Mouse (Mus musculus) liver, embryonic 14.5 days (tissue): ENCODE data around the gene 2310061I04Rik. TPM values are rescaled to one million over a fixed set of nuclear protein-coding genes. Genes with fewer than 3 reads are reported as not detected.

Experiments
- ATAC-seq: fragments of 200-750 bp; cut with Nextera tagmentation; 2 replicates; pipeline ENCODE4 v1.8.0; 2017; ENCODE audit warnings: moderate number of reproducible peaks, mild to moderate bottlenecking, moderate library complexity; ENCODE audit not compliant: insufficient read depth
- DNase-seq, 3 experiments: peaks; one replicate each; pipeline ENCODE4 v3.0.0-alpha.2; 2012 to 2013; ENCODE audit warnings: low read depth in 3 of 3, low spot score in 3 of 3
- H3K27ac ChIP-seq: fragments of 300-500 bp; sonication (generic); 2 replicates; pipeline ENCODE4 v1.5.1; 2014; ENCODE audit warnings: moderate library complexity, mild to moderate bottlenecking, control low read depth, inconsistent platforms
- H3K27me3 ChIP-seq: fragments of 300-500 bp; sonication (generic); 2 replicates; pipeline ENCODE4 v1.6.1; 2014; ENCODE audit warnings: mild to moderate bottlenecking, low read length, moderate library complexity; ENCODE audit not compliant: control insufficient read depth, insufficient read depth
- H3K36me3 ChIP-seq: fragments of 300-500 bp; sonication (generic); replicated peaks from 2 replicates; pipeline ENCODE4 v1.6.1; 2014; ENCODE audit warnings: low read depth; ENCODE audit not compliant: control insufficient read depth, insufficient read depth
- H3K4me1 ChIP-seq, 2 experiments: fragments of 200-500 bp in 1 of 2; fragments of 300-500 bp in 1 of 2; sonication (generic) in 1 of 2; replicated peaks; 2 replicates each; pipeline ENCODE4 v1.6.1; 2012 to 2014; ENCODE audit warnings: antibody characterized with exemption in 1 of 2, inconsistent platforms in 1 of 2, low read length in 1 of 2; ENCODE audit not compliant: control insufficient read depth in 2 of 2, insufficient read depth in 2 of 2
- H3K4me2 ChIP-seq: fragments of 300-500 bp; sonication (generic); 2 replicates; pipeline ENCODE4 v1.6.1; 2014; ENCODE audit warnings: low read depth, mild to moderate bottlenecking, control low read depth, moderate library complexity
- H3K4me3 ChIP-seq, 2 experiments: fragments of 200-500 bp in 1 of 2; fragments of 300-500 bp in 1 of 2; sonication (generic) in 1 of 2; 2 replicates each; pipeline ENCODE4 v1.5.1; 2012 to 2014; ENCODE audit warnings: low read depth in 2 of 2, low read length in 2 of 2, mild to moderate bottlenecking in 2 of 2, control low read depth in 1 of 2, inconsistent platforms in 1 of 2, moderate library complexity in 1 of 2; ENCODE audit not compliant: insufficient read depth in 1 of 2
- H3K9ac ChIP-seq: fragments of 300-500 bp; sonication (generic); replicated peaks from 2 replicates; pipeline ENCODE4 v1.6.1; 2014; ENCODE audit warnings: mild to moderate bottlenecking, control low read depth, moderate library complexity
- H3K9me3 ChIP-seq: fragments of 300-500 bp; sonication (generic); 2 replicates; pipeline ENCODE4 v1.6.1; 2016; ENCODE audit warnings: low read length, mixed read lengths; ENCODE audit not compliant: control insufficient read depth
- CTCF ChIP-seq: IDR thresholded peaks from 2 replicates; pipeline ENCODE4 v1.5.1; 2016; ENCODE audit warnings: antibody characterized with exemption, low read depth, control low read depth
- EP300 ChIP-seq: IDR thresholded peaks from 2 replicates; pipeline ENCODE4 v1.6.1; 2016; ENCODE audit warnings: antibody characterized with exemption, low read depth
- WGBS: fragments of 180-500 bp; shearing (Covaris S2); extraction: QIAGEN DNeasy Blood & Tissue Kit; methylation state at CpG from one replicate; pipeline ENCODE4 v1.1.7; 2014; ENCODE audit not compliant: insufficient replicate concordance; 5-methylcytosine and 5-hydroxymethylcytosine counted together
- polyA plus RNA-seq, 2 experiments: library from polyadenylated mRNA; depleted of rRNA in 1 of 2; stranded (reverse) in 1 of 2; unstranded in 1 of 2; fragments of >200 nt; fragmentation: Nextera tagmentation in 1 of 2; extraction: Ambion mirVana in 1 of 2; gene quantifications; 2 replicates each; pipeline versions ENCODE4 v1.2.1 to v1.2.3; 2012 to 2014

2310061I04Rik gene
- polyA plus RNA-seq, 2 experiments: 10.6 to 14.4 TPM

GRCm38 (mm10) chr17:35916297-35917142, 19.3 kb upstream of the 2310061I04Rik start, which contains the start of the genes Mrps18b and Ppp1r10:
Gene Mrps18b (minus strand): TSS chr17:35916389.
Gene Ppp1r10 (plus strand): TSS chr17:35916434.
- peak within 1 kb of the TSS; percentile 97 for H3K27ac ChIP-seq
- no peaks in the 10 kb centered on the region for H3K27me3 ChIP-seq
- H3K4me2 ChIP-seq: peak within 1 kb of the TSS; percentile 96
- H3K9me3 ChIP-seq: no peaks in the 10 kb centered on the region
- peak within 1 kb of the TSS; percentile 100 for H3K9ac ChIP-seq
- TF ChIP-seq EP300 (peak; percentile 62; the same call in 1 of the 2 replicates), CTCF (peak; percentile 81)
- ATAC-seq (peak; percentile 86), DNase-seq (peak; percentile 97 to 98 (median 98))
- peak within 1 kb of the TSS; percentile 86 to 88 for H3K4me3 ChIP-seq
- WGBS: under 1% methylated on average over 83 of the region's 83 CpGs
- H3K36me3 ChIP-seq: peaks cover 29% of the 10 kb centered on the region
- H3K4me1 ChIP-seq: peaks cover 22 to 31% of the 10 kb centered on the region in 2 experiments

- ATAC-seq: peak; percentile 3
- TF ChIP-seq CTCF: no peak
- TF ChIP-seq EP300: no peak
- DNase-seq: no peak
These were observed 18.5 kb upstream of the 2310061I04Rik start for GRCm38 (mm10) chr17:35915538-35916296.

GRCm38 (mm10) chr17:35914975-35915374, 17.7 kb upstream of the 2310061I04Rik start:
- Histone ChIP-seq H3K4me1 (peaks cover 11 to 21% of the 10 kb centered on the region in 2 experiments), H3K4me2 (peak overlapping the region; percentile 66), H3K36me3 (peaks cover 33% of the 10 kb centered on the region), H3K27ac (no peak overlapping the region), H3K9ac (peak overlapping the region; percentile 78; the same call in 1 of the 2 replicates), H3K4me3 (peak overlapping the region; percentile 85 to 88; a peak in 3 of 4 replicates), H3K27me3 (no peaks in the 10 kb centered on the region), H3K9me3 (no peaks in the 10 kb centered on the region)
- DNase-seq (no peak), ATAC-seq (no peak)
- 50% methylated on average over 6 of the region's 6 CpGs for WGBS
- TF ChIP-seq CTCF: peak; percentile 29; the same call in 1 of the 2 replicates
- TF ChIP-seq EP300: no peak

More at GRCm38 (mm10) chr17:35915538-35916296, 18.5 kb upstream of the 2310061I04Rik start:
- Histone ChIP-seq H3K4me2 (peak overlapping the region; percentile 66), H3K9me3 (no peaks in the 10 kb centered on the region), H3K27me3 (no peaks in the 10 kb centered on the region), H3K4me3 (peak overlapping the region; percentile 85 to 88), H3K36me3 (peaks cover 33% of the 10 kb centered on the region), H3K4me1 (peaks cover 16 to 25% of the 10 kb centered on the region in 2 experiments), H3K9ac (peak overlapping the region; percentile 78), H3K27ac (peak overlapping the region; percentile 61)
- WGBS: 1% methylated on average over 28 of the region's 28 CpGs

GRCm38 (mm10) chr17:35909919-35910369, 12.7 kb upstream of the 2310061I04Rik start, which contains the start of gene Atat1:
Gene Atat1 (minus strand): TSS chr17:35910075.
- WGBS: 2% methylated on average over 25 of the region's 25 CpGs
- peak; percentile 85 for ATAC-seq
- TF ChIP-seq EP300 (no peak), CTCF (no peak)

More at GRCm38 (mm10) chr17:35909919-35910369, 12.7 kb upstream of the 2310061I04Rik start, which contains the start of gene Atat1:
- no peaks in the 10 kb centered on the region for H3K27me3 ChIP-seq
- peak within 1 kb of the TSS; percentile 65 for H3K27ac ChIP-seq
- peaks cover 26% of the 10 kb centered on the region for H3K36me3 ChIP-seq
- peak within 1 kb of the TSS; percentile 53 for H3K9ac ChIP-seq
- peak within 1 kb of the TSS; percentile 69 to 92 for H3K4me3 ChIP-seq
- H3K4me1 ChIP-seq: peaks cover 12 to 18% of the 10 kb centered on the region in 2 experiments
- peak; percentile 88 to 93 (median 88) for DNase-seq
- no peaks in the 10 kb centered on the region for H3K9me3 ChIP-seq
- H3K4me2 ChIP-seq: peak within 1 kb of the TSS; percentile 72
